Mouse (Mus musculus) forebrain, postnatal 0 days (tissue): ENCODE measurements around the gene Lgr4. TPM values are rescaled to one million over a fixed set of nuclear protein-coding genes. Genes with fewer than 3 reads are reported as not detected.

ENCODE experiments used
- ATAC-seq: fragments of 200-750 bp; cut with Nextera tagmentation; 2 replicates; pipeline ENCODE4 v1.8.0; 2017; ENCODE audit warnings: mild to moderate bottlenecking, moderate library complexity
- DNase-seq: peaks from one replicate; pipeline ENCODE4 v3.0.0-alpha.2; 2015
- H3K27ac ChIP-seq: fragments of 300-500 bp; sonication (generic); 2 replicates; pipeline ENCODE4 v1.5.1; 2014; ENCODE audit warnings: low read depth, mild to moderate bottlenecking, antibody characterized with exemption, low read length, moderate library complexity, mixed read lengths
- H3K27me3 ChIP-seq: fragments of 300-500 bp; sonication (generic); 2 replicates; pipeline ENCODE4 v1.6.1; 2014; ENCODE audit warnings: mild to moderate bottlenecking, low read length, mixed read lengths; ENCODE audit not compliant: insufficient read depth
- H3K36me3 ChIP-seq: fragments of 300-500 bp; sonication (generic); 2 replicates; pipeline ENCODE4 v1.6.1; 2014; ENCODE audit warnings: mild to moderate bottlenecking, moderate library complexity; ENCODE audit not compliant: insufficient read depth
- H3K4me1 ChIP-seq: fragments of 300-500 bp; sonication (generic); 2 replicates; pipeline ENCODE4 v1.6.1; 2014; ENCODE audit warnings: antibody characterized with exemption; ENCODE audit not compliant: insufficient read depth
- H3K4me2 ChIP-seq: fragments of 300-500 bp; sonication (generic); 2 replicates; pipeline ENCODE4 v1.6.1; 2014; ENCODE audit warnings: low read depth, mild to moderate bottlenecking, moderate library complexity
- H3K4me3 ChIP-seq: fragments of 300-500 bp; sonication (generic); 2 replicates; pipeline ENCODE4 v1.5.1; 2014; ENCODE audit warnings: low read depth, low read length, mixed read lengths
- H3K9ac ChIP-seq: fragments of 300-500 bp; sonication (generic); 2 replicates; pipeline ENCODE4 v1.6.1; 2014; ENCODE audit warnings: mild to moderate bottlenecking
- H3K9me3 ChIP-seq: fragments of 300-500 bp; sonication (generic); 2 replicates; pipeline ENCODE4 v1.6.1; 2016; ENCODE audit warnings: low read length
- CTCF ChIP-seq: sonication (generic); IDR thresholded peaks from 2 replicates; pipeline ENCODE4 v1.5.1; 2016; ENCODE audit warnings: antibody characterized with exemption, control low read depth, low read depth
- WGBS: fragments of 180-500 bp; shearing (Covaris S2); extraction: QIAGEN DNeasy Blood & Tissue Kit; methylation state at CpG from one replicate; pipeline ENCODE4 v1.1.7; 2014; 5-methylcytosine and 5-hydroxymethylcytosine counted together
- polyA plus RNA-seq: library from polyadenylated mRNA; unstranded; fragments of >200 nt; fragmentation: Nextera tagmentation; extraction: Ambion mirVana; gene quantifications from 2 replicates; pipeline ENCODE4 v1.2.1, GENCODE M21; 2015
- total RNA-seq: library from RNA; depleted of rRNA; stranded (reverse); fragments of >200 nt; gene quantifications from 2 replicates; pipeline ENCODE4 v1.2.3, GENCODE M21; 2014

Gene Lgr4
- total and polyA plus RNA-seq, 2 experiments from 2014 or later = 5.6 to 26.7 TPM

- H3K9me3 ChIP-seq = no peaks in the 10 kb centered on the region
- ATAC-seq = no peak
- TF ChIP-seq CTCF = no peak
Observed at GRCm38 (mm10) chr2:110009449-110009848, 92.0 kb downstream of the Lgr4 start.

GRCm38 (mm10) chr2:110012184-110012725 is 94.8 kb downstream of the Lgr4 start:
- H3K27ac ChIP-seq = no peak overlapping the region
- no peak overlapping the region for H3K4me3 ChIP-seq
- TF ChIP-seq CTCF = no peak
- no peak for ATAC-seq
- 92% methylated on average over 13 of the region's 13 CpGs for WGBS
- H3K36me3 ChIP-seq = peaks cover 8% of the 10 kb centered on the region; the same call in 1 of the 2 replicates
- H3K9ac ChIP-seq = no peak overlapping the region
- no peaks in the 10 kb centered on the region for H3K9me3 ChIP-seq
- H3K27me3 ChIP-seq = no peaks in the 10 kb centered on the region
- no peaks in the 10 kb centered on the region for H3K4me1 ChIP-seq
- H3K4me2 ChIP-seq = no peak overlapping the region
- no peak for DNase-seq

More at GRCm38 (mm10) chr2:110009449-110009848, 92.0 kb downstream of the Lgr4 start:
- Histone ChIP-seq H3K36me3 (peaks cover 8% of the 10 kb centered on the region; the same call in 1 of the 2 replicates), H3K4me2 (no peak overlapping the region), H3K4me3 (no peak overlapping the region), H3K27me3 (no peaks in the 10 kb centered on the region), H3K27ac (no peak overlapping the region), H3K4me1 (no peaks in the 10 kb centered on the region), H3K9ac (no peak overlapping the region)
- no peak for DNase-seq

- H3K4me2 ChIP-seq = peak overlapping the region; percentile 77
- 43% methylated on average over 7 of the region's 7 CpGs for WGBS
- H3K4me1 ChIP-seq = peaks cover 12% of the 10 kb centered on the region
- H3K9ac ChIP-seq = peak overlapping the region; percentile 88
- H3K27me3 ChIP-seq = no peaks in the 10 kb centered on the region
- TF ChIP-seq CTCF = no peak
- H3K9me3 ChIP-seq = no peaks in the 10 kb centered on the region
- H3K4me3 ChIP-seq = peak overlapping the region; percentile 79
- H3K36me3 ChIP-seq = peaks cover 4% of the 10 kb centered on the region; the same call in 1 of the 2 replicates
- H3K27ac ChIP-seq = peak overlapping the region; percentile 84
- ATAC-seq = peak; percentile 4; the same call in 1 of the 2 replicates
- DNase-seq = no peak
Observed at GRCm38 (mm10) chr2:110017087-110017486, 99.6 kb downstream of the Lgr4 start.

GRCm38 (mm10) chr2:110017616-110018505 is 100.4 kb downstream of the Lgr4 start, which contains the start of gene Ccdc34:
Ccdc34 (plus strand) TSS chr2:110017817.
- Histone ChIP-seq H3K4me1 (peaks cover 12% of the 10 kb centered on the region), H3K36me3 (no peaks in the 10 kb centered on the region; the same call in 1 of the 2 replicates), H3K4me3 (peak within 1 kb of the TSS; percentile 79), H3K4me2 (peak within 1 kb of the TSS; percentile 77), H3K9ac (peak within 1 kb of the TSS; percentile 88), H3K9me3 (no peaks in the 10 kb centered on the region), H3K27me3 (no peaks in the 10 kb centered on the region), H3K27ac (peak within 1 kb of the TSS; percentile 84)
- DNase-seq (peak; percentile 97), ATAC-seq (peak; percentile 100)
- 2% methylated on average over 55 of the region's 55 CpGs for WGBS
- no peak for TF ChIP-seq CTCF

- Histone ChIP-seq H3K9me3 (no peaks in the 10 kb centered on the region), H3K4me2 (no peak overlapping the region), H3K27me3 (no peaks in the 10 kb centered on the region), H3K4me3 (no peak overlapping the region), H3K9ac (no peak overlapping the region), H3K36me3 (no peaks in the 10 kb centered on the region; the same call in 1 of the 2 replicates), H3K4me1 (peaks cover 12% of the 10 kb centered on the region), H3K27ac (no peak overlapping the region)
- WGBS = 67% methylated on average over 4 of the region's 4 CpGs
- ATAC-seq = no peak
- DNase-seq = no peak
- TF ChIP-seq CTCF = no peak
Observed at GRCm38 (mm10) chr2:110019656-110020055, 102.2 kb downstream of the Lgr4 start.

- H3K4me2 ChIP-seq = no peak overlapping the region
- 92% methylated on average over 1 of the region's 1 CpGs for WGBS
- no peak overlapping the region for H3K4me3 ChIP-seq
- H3K4me1 ChIP-seq = peaks cover 12% of the 10 kb centered on the region
- ATAC-seq (no peak), DNase-seq (no peak)
- H3K36me3 ChIP-seq = no peaks in the 10 kb centered on the region; the same call in 1 of the 2 replicates
- no peak overlapping the region for H3K27ac ChIP-seq
- no peak for TF ChIP-seq CTCF
- no peak overlapping the region for H3K9ac ChIP-seq
- no peaks in the 10 kb centered on the region for H3K27me3 ChIP-seq
- no peaks in the 10 kb centered on the region for H3K9me3 ChIP-seq
Observed at GRCm38 (mm10) chr2:110020430-110020829, 103.0 kb downstream of the Lgr4 start.

- Histone ChIP-seq H3K4me3 (no peak overlapping the region), H3K36me3 (peaks cover 12% of the 10 kb centered on the region; the same call in 1 of the 2 replicates), H3K9me3 (no peaks in the 10 kb centered on the region), H3K27me3 (no peaks in the 10 kb centered on the region), H3K4me1 (no peaks in the 10 kb centered on the region), H3K4me2 (no peak overlapping the region), H3K9ac (no peak overlapping the region), H3K27ac (no peak overlapping the region)
- WGBS = 40% methylated on average over 4 of the region's 4 CpGs
- ATAC-seq = no peak
- DNase-seq = no peak
- no peak for TF ChIP-seq CTCF
Observed at GRCm38 (mm10) chr2:110036265-110036664, 118.8 kb downstream of the Lgr4 start.
